Comparison of ENCODE assay signal across 8 mouse cellular contexts in the genomic region with DNA sequence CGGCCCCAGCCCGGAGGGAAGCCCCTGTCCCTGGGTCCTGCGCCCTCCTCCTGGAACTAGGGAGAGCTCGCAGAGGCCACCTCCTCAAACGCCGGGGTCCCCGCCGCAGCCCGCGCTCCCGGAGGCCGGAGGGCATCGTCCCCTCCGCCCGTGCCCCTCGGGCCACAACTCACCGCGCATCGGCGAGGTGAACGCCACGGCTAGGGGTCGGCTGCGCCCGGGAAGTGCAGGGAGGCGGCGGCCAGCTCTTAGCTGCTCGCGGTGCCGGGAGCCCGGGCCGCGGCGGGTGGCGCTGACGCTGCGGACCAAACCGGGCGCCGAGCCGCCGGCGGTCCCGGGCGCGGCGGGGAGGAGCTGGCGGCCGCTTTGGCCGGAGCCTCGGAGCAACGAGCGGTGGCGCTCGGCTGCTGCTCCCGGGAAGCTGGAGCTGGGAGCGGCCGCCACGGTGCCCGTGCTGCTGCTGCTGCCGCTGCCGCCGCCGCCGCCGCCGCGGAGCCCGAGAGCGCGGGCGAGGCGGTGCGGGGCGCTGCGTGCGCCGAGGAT. TPM values are rescaled to one million over a fixed set of nuclear protein-coding genes. Genes with fewer than 3 reads are reported as not detected.
DNase-seq lines count a peak whose midpoint lies in the region; ATAC-seq and TF ChIP-seq lines count a peak whose summit lies in the region.

No protein-coding gene starts in this region.

- H3K4me1 ChIP-seq in lung, postnatal 0 days (ENCODE audit: insufficient read depth, low read depth, low read length): no peaks in the 10 kb centered on the region
- peaks cover 4% of the 10 kb centered on the region; the same call in 1 of the 2 replicates for H3K4me1 ChIP-seq in heart, postnatal 0 days (ENCODE audit: control insufficient read depth, insufficient read depth)
- H3K4me1 ChIP-seq in liver, postnatal 0 days (ENCODE audit: insufficient read depth): peaks cover 7% of the 10 kb centered on the region; the same call in 1 of the 2 replicates

- TF ChIP-seq EP300 in lung, postnatal 0 days (IDR thresholded peaks at IDR 0.05): no peak
- TF ChIP-seq EP300 in heart, postnatal 0 days (IDR thresholded peaks at IDR 0.05; ENCODE audit: low read depth): no peak
- no peak for TF ChIP-seq EP300 in liver, postnatal 0 days (IDR thresholded peaks at IDR 0.05; ENCODE audit: low read depth)

- ATAC-seq in lung, postnatal 0 days: no peak
- peak; percentile 33; the same call in 1 of the 2 replicates for ATAC-seq in heart, postnatal 0 days (ENCODE audit: insufficient read depth, low read depth)
- ATAC-seq in liver, postnatal 0 days: no peak
- ATAC-seq in erythroid progenitor cell, adult 5-6 weeks (replicated peaks; ENCODE audit: low FRiP score, poor library complexity, severe bottlenecking): no peak

- peak overlapping the region; percentile 91 for H3K4me2 ChIP-seq in lung, postnatal 0 days (replicated peaks; ENCODE audit: low read depth, low read length)
- H3K4me2 ChIP-seq in heart, postnatal 0 days (ENCODE audit: low read depth, low read length): peak overlapping the region; percentile 93
- H3K4me2 ChIP-seq in liver, postnatal 0 days (ENCODE audit: low read depth, low read length): peak overlapping the region; percentile 72

- intact Hi-C loops in gastrocnemius, postnatal 14 days (cut with DNase I; ENCODE audit: low total_unique reads): no loop called here

- H3K9me3 ChIP-seq in lung, postnatal 0 days (ENCODE audit: low read length): no peaks in the 10 kb centered on the region
- no peaks in the 10 kb centered on the region for H3K9me3 ChIP-seq in heart, postnatal 0 days (replicated peaks; ENCODE audit: control insufficient read depth, low read length)
- H3K9me3 ChIP-seq in liver, postnatal 0 days (ENCODE audit: low read length): no peaks in the 10 kb centered on the region

- H3K9ac ChIP-seq in lung, postnatal 0 days (replicated peaks; ENCODE audit: low read depth): no peak overlapping the region
- 0 out of 2 replicates have a peak overlapping the region, but pooled peaks have one; percentile 3 for H3K9ac ChIP-seq in heart, postnatal 0 days (replicated peaks; ENCODE audit: low read depth, low read length)
- H3K9ac ChIP-seq in liver, postnatal 0 days (replicated peaks): no peak overlapping the region

- peak; percentile 57 for DNase-seq in adrenal gland, adult 2 months
- DNase-seq in adrenal gland, postnatal 4 days (ENCODE audit: low spot score in 2 of 2): no peak
- no peak for DNase-seq in lung, postnatal 0 days (ENCODE audit: low spot score)
- no peak for DNase-seq in lung, postnatal 4 days
- DNase-seq in heart, postnatal 0 days (ENCODE audit: low spot score): no peak
- no peak for DNase-seq in liver, postnatal 0 days
- no peak for DNase-seq in gastrocnemius, postnatal 14 days

- WGBS in lung, postnatal 0 days: 0% methylated on average over 38 of the region's 78 CpGs
- under 1% methylated on average over 45 of the region's 78 CpGs for WGBS in heart, postnatal 0 days
- WGBS in liver, postnatal 0 days (ENCODE audit: insufficient replicate concordance): 1% methylated on average over 56 of the region's 78 CpGs

- peaks cover 56% of the 10 kb centered on the region for H3K27me3 ChIP-seq in lung, postnatal 0 days (replicated peaks; ENCODE audit: insufficient read depth, low read length)
- peaks cover 91% of the 10 kb centered on the region for H3K27me3 ChIP-seq in heart, postnatal 0 days (ENCODE audit: control insufficient read depth, insufficient read depth, low read length)
- peaks cover 58% of the 10 kb centered on the region for H3K27me3 ChIP-seq in liver, postnatal 0 days (ENCODE audit: insufficient read depth, low read length)

- no peaks in the 10 kb centered on the region for H3K36me3 ChIP-seq in lung, postnatal 0 days (ENCODE audit: insufficient read depth, low read length)
- H3K36me3 ChIP-seq in heart, postnatal 0 days (replicated peaks; ENCODE audit: control insufficient read depth, insufficient read depth, low read length): no peaks in the 10 kb centered on the region
- H3K36me3 ChIP-seq in liver, postnatal 0 days (replicated peaks; ENCODE audit: insufficient read depth, low read length): no peaks in the 10 kb centered on the region

- no peak for TF ChIP-seq CTCF in lung, postnatal 0 days (IDR thresholded peaks at IDR 0.05)
- TF ChIP-seq CTCF in heart, postnatal 0 days (IDR thresholded peaks at IDR 0.05; ENCODE audit: low read depth): no peak
- no peak for TF ChIP-seq CTCF in liver, postnatal 0 days (IDR thresholded peaks at IDR 0.05; ENCODE audit: low read depth)

- H3K27ac ChIP-seq in lung, postnatal 0 days (ENCODE audit: low read length): no peak overlapping the region
- no peak overlapping the region for H3K27ac ChIP-seq in heart, postnatal 0 days (ENCODE audit: low read depth)
- H3K27ac ChIP-seq in liver, postnatal 0 days (ENCODE audit: low read depth): no peak overlapping the region

- H3K4me3 ChIP-seq in lung, postnatal 0 days (ENCODE audit: low read depth, low read length): peak overlapping the region; percentile 43
- H3K4me3 ChIP-seq in heart, postnatal 0 days (ENCODE audit: low read depth, low read length): peak overlapping the region; percentile 57
- H3K4me3 ChIP-seq in liver, postnatal 0 days (ENCODE audit: low read depth, low read length): peak overlapping the region; percentile 40

RNA-seq across cellular contexts. Expression of gene Grm4, which starts 8.5 kb away (rescaled TPM):
- total RNA-seq in adrenal gland, adult 2 months (2021): 1 to 10 TPM; 5.5 to 9.0 TPM
- 0.08 and 0.31 TPM in 2 replicates for polyA plus RNA-seq in adrenal gland, adult 2 months (2012; rRNA removed)
- 1 to 10 TPM; 1.5 to 6.2 TPM for total RNA-seq in adrenal gland, postnatal 4 days (2021)
- not detected in 2 replicates for polyA plus RNA-seq in lung, postnatal 0 days (2015; fragmentation: Nextera tagmentation; extraction: Ambion mirVana)
- not detected in 2 replicates for total RNA-seq in heart, postnatal 0 days (2014; rRNA removed; ENCODE audit: low replicate concordance)
- polyA plus RNA-seq in heart, postnatal 0 days (2015; fragmentation: Nextera tagmentation; extraction: Ambion mirVana): 0.03 TPM in 1 of 2 replicates, not detected in the other
- not detected in 2 replicates for polyA plus RNA-seq in liver, postnatal 0 days (2015; fragmentation: Nextera tagmentation; extraction: Ambion mirVana)
- total RNA-seq in erythroid progenitor cell, adult 5-6 weeks (2015; ENCODE audit: low replicate concordance): not detected in 2 replicates
- total RNA-seq in erythroid progenitor cell, adult 5-6 weeks (2017; ENCODE audit: low replicate concordance): not detected in 2 replicates
- not detected for total RNA-seq in gastrocnemius, postnatal 14 days (2021)

RNA-seq across cellular contexts. Expression of gene Hmga1, which starts 43.6 kb away (rescaled TPM):
- total RNA-seq in adrenal gland, adult 2 months (2021): 10 to 100 TPM; 12.2 to 26.8 TPM
- polyA plus RNA-seq in adrenal gland, adult 2 months (2012; rRNA removed): 38.9 and 44.2 TPM in 2 replicates
- 10 to 100 TPM; 41.6 to 44.9 TPM for total RNA-seq in adrenal gland, postnatal 4 days (2021)
- polyA plus RNA-seq in lung, postnatal 0 days (2015; fragmentation: Nextera tagmentation; extraction: Ambion mirVana): 41.2 and 50.6 TPM in 2 replicates
- total RNA-seq in heart, postnatal 0 days (2014; rRNA removed; ENCODE audit: low replicate concordance): 108 TPM in 2 replicates
- polyA plus RNA-seq in heart, postnatal 0 days (2015; fragmentation: Nextera tagmentation; extraction: Ambion mirVana): 56.7 and 59.7 TPM in 2 replicates
- 64.0 and 64.9 TPM in 2 replicates for polyA plus RNA-seq in liver, postnatal 0 days (2015; fragmentation: Nextera tagmentation; extraction: Ambion mirVana)
- 40.7 and 57.7 TPM in 2 replicates for total RNA-seq in erythroid progenitor cell, adult 5-6 weeks (2015; ENCODE audit: low replicate concordance)
- 21.2 and 30.6 TPM in 2 replicates for total RNA-seq in erythroid progenitor cell, adult 5-6 weeks (2017; ENCODE audit: low replicate concordance)
- total RNA-seq in gastrocnemius, postnatal 14 days (2021): 10 to 100 TPM; 17.2 to 18.7 TPM

RNA-seq across cellular contexts. Expression of gene AI413582, which starts 52.9 kb away (rescaled TPM):
- 10 to 100 TPM; 28.0 to 35.9 TPM for total RNA-seq in adrenal gland, adult 2 months (2021)
- 64.8 and 65.5 TPM in 2 replicates for polyA plus RNA-seq in adrenal gland, adult 2 months (2012; rRNA removed)
- total RNA-seq in adrenal gland, postnatal 4 days (2021): 10 to 100 TPM; 17.4 to 19.1 TPM
- 30.8 and 38.6 TPM in 2 replicates for polyA plus RNA-seq in lung, postnatal 0 days (2015; fragmentation: Nextera tagmentation; extraction: Ambion mirVana)
- 11.1 and 13.4 TPM in 2 replicates for total RNA-seq in heart, postnatal 0 days (2014; rRNA removed; ENCODE audit: low replicate concordance)
- 18.5 and 20.1 TPM in 2 replicates for polyA plus RNA-seq in heart, postnatal 0 days (2015; fragmentation: Nextera tagmentation; extraction: Ambion mirVana)
- polyA plus RNA-seq in liver, postnatal 0 days (2015; fragmentation: Nextera tagmentation; extraction: Ambion mirVana): 15.0 and 16.7 TPM in 2 replicates
- total RNA-seq in erythroid progenitor cell, adult 5-6 weeks (2015; ENCODE audit: low replicate concordance): 2.9 and 6.8 TPM in 2 replicates
- total RNA-seq in erythroid progenitor cell, adult 5-6 weeks (2017; ENCODE audit: low replicate concordance): 3.1 and 14.1 TPM in 2 replicates
- 1 to 10 TPM; 2.6 to 4.4 TPM for total RNA-seq in gastrocnemius, postnatal 14 days (2021)
